Mouse (Mus musculus): ENCODE data around the gene Eif4g1. TPM values are rescaled to one million over a fixed set of nuclear protein-coding genes. Genes with fewer than 3 reads are reported as not detected.

Gene Eif4g1
- total RNA-seq, 2 experiments from 2014 or later: 388 to 397 TPM

- intact Hi-C loops (cut with DNase I): no loop called here
- DNase-seq (ENCODE audit: low spot score): no peak
Observed at GRCm38 (mm10) chr16:20670291-20670690, 2.2 kb downstream of the Eif4g1 start.

- intact Hi-C loops (cut with DNase I): loop anchor here (2.0 kb wide), 1 partner anchor 17 kb away; no protein-coding TSS in a partner anchor
- DNase-seq (ENCODE audit: low spot score): no peak
Observed at GRCm38 (mm10) chr16:20671886-20672285, 3.8 kb downstream of the Eif4g1 start.

DNA sequence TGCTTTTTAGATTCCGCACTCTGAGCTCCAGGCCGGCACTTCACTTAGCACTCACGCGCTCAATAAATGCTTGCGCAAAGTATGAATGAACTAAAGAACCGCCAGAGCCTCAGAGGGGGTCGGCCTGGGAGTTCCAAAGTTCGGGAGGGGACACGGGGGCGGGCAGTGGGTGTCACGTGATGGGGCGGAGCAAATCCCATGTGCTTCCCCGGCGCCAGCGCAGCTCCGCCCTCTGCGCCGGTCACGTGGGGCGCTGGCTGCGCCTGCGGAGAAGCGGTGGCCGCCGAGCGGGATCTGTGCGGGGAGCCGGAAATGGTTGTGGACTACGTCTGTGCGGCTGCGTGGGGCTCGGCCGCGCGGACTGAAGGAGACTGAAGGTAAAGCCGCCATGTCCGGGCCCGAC is 4.4 kb downstream of the Eif4g1 start:
- intact Hi-C loops (cut with DNase I): loop anchor here (2.0 kb wide), 1 partner anchor 18 kb away; no protein-coding TSS in a partner anchor
- DNase-seq (ENCODE audit: low spot score): peak; percentile 94

DNA sequence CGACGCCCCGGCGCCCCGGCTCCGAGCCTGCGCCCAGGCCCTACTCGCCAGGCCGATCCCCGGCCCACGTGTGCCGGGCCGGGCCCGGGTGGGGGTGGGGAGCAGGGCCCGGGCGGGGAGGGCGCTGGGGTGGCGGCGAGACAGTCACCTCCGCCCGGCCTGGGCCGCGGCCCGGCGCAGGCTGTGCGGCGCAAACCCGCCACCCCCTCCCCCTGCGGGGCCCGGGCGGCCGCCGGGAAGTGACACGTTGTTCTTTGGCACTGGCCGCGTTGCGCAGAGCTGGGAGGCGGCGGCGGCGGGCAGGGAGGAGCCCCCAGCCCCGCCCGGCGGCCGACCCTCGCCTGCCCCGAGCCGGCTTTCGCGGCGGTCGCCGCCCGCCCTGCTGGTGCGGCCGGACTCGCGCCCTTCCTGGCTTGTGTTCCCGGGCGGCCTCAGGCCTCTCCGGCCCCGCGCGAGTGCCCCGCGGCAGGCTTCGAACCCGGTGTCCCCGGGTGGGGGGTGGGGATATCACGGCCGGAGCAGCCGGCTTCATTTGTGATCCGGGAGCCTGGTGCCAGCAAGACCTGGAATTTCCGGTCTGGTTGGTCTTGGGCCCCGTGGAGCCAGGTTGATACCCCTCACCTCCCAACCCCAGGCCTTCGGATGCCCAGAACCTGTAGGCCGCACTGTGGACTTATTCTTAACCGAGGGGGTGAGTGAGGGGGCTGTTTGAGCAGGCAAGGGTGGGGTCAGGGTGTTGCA is 5.0 kb downstream of the Eif4g1 start:
- intact Hi-C loops (cut with DNase I): loop anchor here (2.0 kb wide), 1 partner anchor 18 kb away; no protein-coding TSS in a partner anchor
- DNase-seq (ENCODE audit: low spot score): peak; percentile 68

- intact Hi-C loops (cut with DNase I): loop anchor here (2.0 kb wide), 2 partner anchors 19 kb away; partner anchors contain the start of gene Fam131a
- no peak for DNase-seq (ENCODE audit: low spot score)
Observed at GRCm38 (mm10) chr16:20673706-20674303, 5.7 kb downstream of the Eif4g1 start.

- no peak for DNase-seq (ENCODE audit: low spot score)
- intact Hi-C loops (cut with DNase I): loop anchor here (2.0 kb wide), 1 partner anchor 18 kb away; the partner anchor contains the start of gene Fam131a
Observed at GRCm38 (mm10) chr16:20675213-20675612, 7.1 kb downstream of the Eif4g1 start.

GRCm38 (mm10) chr16:20676702-20677101 is 8.6 kb downstream of the Eif4g1 start:
- intact Hi-C loops (cut with DNase I): no loop called here
- no peak for DNase-seq (ENCODE audit: low spot score)

GRCm38 (mm10) chr16:20677380-20677779 is 9.3 kb downstream of the Eif4g1 start:
- no peak for DNase-seq (ENCODE audit: low spot score)

DNA sequence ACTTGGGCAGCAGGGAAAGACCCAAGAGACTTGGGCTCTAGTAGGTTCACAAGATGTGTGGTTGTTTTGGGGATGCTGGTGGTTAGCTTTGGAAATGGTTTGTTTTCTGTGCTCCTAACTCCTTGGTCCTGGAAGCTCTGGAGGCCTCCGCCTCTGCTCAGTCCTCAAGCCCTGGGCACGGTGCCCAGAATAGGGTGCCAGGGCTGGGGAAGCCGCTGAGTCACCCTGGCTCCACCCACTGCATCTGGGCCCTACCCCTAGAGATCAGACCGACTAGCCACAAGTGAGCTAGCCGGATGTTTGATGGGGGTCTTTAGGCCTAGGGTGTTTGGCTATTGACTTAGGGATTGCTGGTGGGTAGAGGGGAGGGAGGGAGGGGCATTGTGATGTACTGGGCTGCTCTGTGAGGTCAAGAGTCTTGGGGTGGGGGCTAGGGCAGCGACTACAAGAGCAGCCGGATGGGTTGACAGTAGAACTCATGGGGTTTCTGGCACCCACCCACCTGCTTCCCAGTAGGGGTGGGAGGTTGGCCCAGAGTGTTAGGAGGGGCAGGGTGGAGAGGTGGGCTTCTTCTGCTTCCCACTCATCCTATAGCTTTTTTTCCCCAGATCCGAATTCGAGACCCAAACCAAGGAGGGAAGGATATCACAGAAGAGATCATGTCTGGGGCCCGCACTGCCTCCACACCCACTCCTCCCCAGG is 10.0 kb downstream of the Eif4g1 start:
- intact Hi-C loops (cut with DNase I): no loop called here
- DNase-seq (ENCODE audit: low spot score): peak; percentile 78

More at GRCm38 (mm10) chr16:20677380-20677779, 9.3 kb downstream of the Eif4g1 start:
- intact Hi-C loops (cut with DNase I): no loop called here

DNA sequence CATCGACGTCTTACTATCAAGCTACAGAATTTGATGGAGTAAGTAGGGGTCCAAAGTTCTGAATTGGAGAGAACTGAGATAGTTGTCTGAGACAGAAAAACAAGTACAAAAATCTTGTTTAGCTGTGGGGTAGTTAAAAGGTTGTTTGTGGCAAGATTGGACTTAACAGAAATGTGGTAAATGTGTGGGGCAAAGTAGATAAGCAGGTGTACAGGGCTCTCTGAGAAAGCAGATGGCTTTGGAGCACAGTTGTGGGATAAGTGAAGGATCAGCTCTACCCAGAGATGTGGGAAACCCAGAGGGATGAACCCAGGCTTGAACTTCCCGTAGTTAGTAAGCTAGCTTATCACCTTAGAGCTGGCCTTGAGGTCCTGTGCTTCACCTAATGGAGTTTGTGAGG is 22.7 kb downstream of the Eif4g1 start:
- intact Hi-C loops (cut with DNase I): no loop called here
- DNase-seq (ENCODE audit: low spot score): no peak

DNA sequence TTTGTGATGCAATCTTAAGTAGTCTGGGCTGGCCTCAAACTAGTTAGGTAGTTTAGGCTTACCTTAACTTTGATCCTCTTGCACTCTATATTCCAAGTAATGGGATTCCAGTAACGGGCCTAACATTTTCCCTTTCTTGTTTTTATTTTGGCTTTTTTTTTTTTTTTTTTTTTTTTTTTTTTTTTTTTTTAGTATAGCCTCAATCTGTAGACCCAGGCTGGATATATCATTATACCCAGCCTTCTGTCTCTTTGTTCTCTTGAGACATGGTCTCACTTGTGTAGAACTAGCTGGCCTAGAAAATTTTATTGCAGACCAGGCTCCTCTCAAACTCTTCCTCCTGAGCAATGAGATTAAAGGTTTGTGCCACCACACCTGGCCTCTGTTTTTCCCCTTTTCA is 23.5 kb downstream of the Eif4g1 start:
- no peak for DNase-seq (ENCODE audit: low spot score)
- intact Hi-C loops (cut with DNase I): loop anchor here (2.0 kb wide), 1 partner anchor 17 kb away; no protein-coding TSS in a partner anchor

- no peak for DNase-seq (ENCODE audit: low spot score)
Observed at GRCm38 (mm10) chr16:20692241-20692965, 24.3 kb downstream of the Eif4g1 start.

DNA sequence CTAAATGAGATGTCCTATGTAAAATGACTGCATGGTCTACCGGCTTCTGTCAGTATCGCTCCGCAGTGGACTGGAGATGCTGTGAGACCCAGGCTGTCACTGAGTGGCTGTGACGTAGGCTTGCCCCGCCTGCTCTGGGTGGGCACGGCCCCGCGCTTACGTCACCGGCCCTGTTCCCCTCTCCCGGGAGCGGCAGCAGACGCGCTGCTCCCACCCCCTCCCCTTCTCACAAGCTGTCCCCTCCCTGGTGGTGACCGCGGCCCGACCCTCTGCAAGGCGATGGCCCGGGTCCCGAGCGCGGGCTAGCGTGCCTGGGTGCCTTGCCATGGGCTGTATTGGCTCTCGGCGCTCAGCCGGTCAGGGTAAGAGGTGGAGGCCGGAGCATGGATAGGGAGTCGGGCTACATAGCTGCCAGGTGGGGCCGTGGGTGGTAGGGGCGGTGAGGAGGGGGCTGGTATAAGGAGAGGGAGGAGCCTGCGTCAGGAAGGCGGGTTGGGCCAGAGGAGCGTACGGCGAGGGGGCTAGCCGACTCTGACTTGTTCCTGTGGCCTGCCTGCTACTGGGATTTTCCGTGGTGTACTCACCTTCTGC is 25.1 kb downstream of the Eif4g1 start, which contains the start of gene Fam131a:
Gene Fam131a (plus strand): TSS at position 131 of the 591 bp plus-strand sequence.
- intact Hi-C loops (cut with DNase I): loop anchor here (2.0 kb wide), 1 partner anchor 18 kb away; no protein-coding TSS in a partner anchor
- peak; percentile 88 for DNase-seq (ENCODE audit: low spot score)

More at GRCm38 (mm10) chr16:20692241-20692965, 24.3 kb downstream of the Eif4g1 start:
- intact Hi-C loops (cut with DNase I): loop anchor here (2.0 kb wide), 1 partner anchor 18 kb away; no protein-coding TSS in a partner anchor

DNA sequence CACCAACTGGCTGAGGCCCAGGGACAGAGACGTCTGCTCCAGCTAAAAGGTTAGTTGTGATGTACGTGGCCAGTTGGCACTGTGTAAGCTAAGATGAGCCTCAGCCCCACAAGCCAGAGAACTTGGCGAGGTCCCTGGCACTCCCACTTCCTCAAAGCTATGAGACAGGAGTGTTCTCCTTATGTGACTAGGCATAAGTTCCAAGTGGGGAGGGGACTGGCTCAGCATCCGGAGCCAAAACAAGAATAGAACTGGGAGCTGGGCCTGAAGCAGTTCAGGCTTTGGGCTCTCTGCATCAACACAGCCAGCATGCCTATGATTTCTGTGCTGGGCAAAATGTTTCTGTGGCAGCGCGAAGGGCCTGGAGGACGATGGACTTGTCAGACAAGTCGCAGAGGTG is 26.7 kb downstream of the Eif4g1 start:
- intact Hi-C loops (cut with DNase I): no loop called here
- DNase-seq (ENCODE audit: low spot score): peak; percentile 56

- intact Hi-C loops (cut with DNase I): no loop called here
- peak; percentile 87 for DNase-seq (ENCODE audit: low spot score)
Observed at GRCm38 (mm10) chr16:20695622-20696323, 27.7 kb downstream of the Eif4g1 start.

DNA sequence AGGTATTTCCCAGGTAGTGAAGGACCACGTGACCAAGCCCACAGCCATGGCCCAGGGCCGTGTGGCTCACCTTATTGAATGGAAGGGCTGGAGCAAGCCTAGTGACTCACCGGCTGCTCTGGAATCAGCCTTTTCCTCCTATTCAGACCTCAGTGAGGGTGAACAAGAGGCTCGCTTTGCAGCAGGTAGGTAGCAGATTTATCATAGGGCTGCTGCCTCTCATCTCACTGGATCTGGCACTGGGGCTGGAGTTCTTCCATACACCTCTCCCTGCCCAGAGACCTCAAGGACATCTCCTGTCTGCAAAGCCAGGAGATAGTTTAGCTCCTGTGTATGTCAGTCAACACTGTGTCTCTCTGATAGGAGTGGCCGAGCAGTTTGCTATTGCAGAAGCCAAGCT is 31.2 kb downstream of the Eif4g1 start:
- intact Hi-C loops (cut with DNase I): no loop called here
- DNase-seq (ENCODE audit: low spot score): no peak

DNA sequence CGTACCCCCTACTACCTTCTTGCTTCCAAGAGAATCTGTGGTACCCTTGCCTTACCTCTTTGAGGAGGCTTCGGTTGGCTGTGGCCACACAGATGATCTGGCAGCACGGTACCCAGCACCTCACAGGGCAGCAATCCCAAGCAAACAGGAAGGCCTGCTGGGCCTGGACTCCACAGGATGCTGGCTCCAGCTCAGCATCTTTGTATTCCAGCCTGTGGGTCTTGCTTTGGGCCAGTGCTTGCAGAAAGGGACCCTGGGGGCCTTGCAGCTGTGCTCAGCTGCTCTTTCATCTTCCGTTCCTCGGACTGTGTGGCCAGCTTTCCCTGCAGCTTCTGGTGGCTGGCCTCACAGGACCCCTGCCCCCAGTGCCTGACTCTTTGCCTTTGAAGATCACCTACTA is 31.9 kb downstream of the Eif4g1 start:
- no peak for DNase-seq (ENCODE audit: low spot score)
- intact Hi-C loops (cut with DNase I): loop anchor here (2.0 kb wide), 1 partner anchor 17 kb away; the partner anchor contains the start of genes Clcn2 and Polr2h

DNA sequence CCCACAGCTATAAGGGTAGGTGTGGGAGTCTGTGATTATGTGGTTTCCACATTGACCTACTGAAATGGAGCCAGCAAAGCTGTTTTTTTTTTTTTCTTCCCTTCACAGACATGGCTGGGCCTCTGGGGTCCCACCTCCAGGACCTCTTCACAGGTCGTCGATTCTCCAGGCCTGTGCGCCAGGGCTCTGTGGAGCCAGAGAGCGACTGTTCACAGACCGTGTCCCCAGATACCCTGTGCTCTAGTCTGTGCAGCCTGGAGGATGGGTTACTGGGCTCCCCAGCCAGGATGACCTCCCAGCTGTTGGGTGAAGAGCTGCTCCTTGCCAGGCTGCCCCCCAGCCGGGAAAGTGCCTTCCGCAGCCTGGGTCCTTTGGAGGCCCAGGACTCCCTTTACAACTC is 33.2 kb downstream of the Eif4g1 start:
- no peak for DNase-seq (ENCODE audit: low spot score)
- intact Hi-C loops (cut with DNase I): loop anchor here (2.0 kb wide), 1 partner anchor 15 kb away; the partner anchor contains the start of genes Clcn2 and Polr2h

All from heart, postnatal 25 days (tissue).